Mouse (Mus musculus) midbrain, embryonic 12.5 days (tissue): Measurements from ENCODE around the gene Ctdnep1. TPM values are rescaled to one million over a fixed set of nuclear protein-coding genes. Genes with fewer than 3 reads are reported as not detected.

Experiments
- ATAC-seq: fragments of 200-750 bp; cut with Nextera tagmentation; 2 replicates; pipeline ENCODE4 v1.8.0; 2017; ENCODE audit warnings: low read depth, moderate TSS enrichment, moderate library complexity; ENCODE audit not compliant: low FRiP score
- H3K27ac ChIP-seq: fragments of 300-500 bp; sonication (generic); replicated peaks from 2 replicates; pipeline ENCODE4 v1.5.1; 2016; ENCODE audit warnings: mild to moderate bottlenecking
- H3K27me3 ChIP-seq: fragments of 300-500 bp; sonication (generic); 2 replicates; pipeline ENCODE4 v1.6.1; 2016; ENCODE audit warnings: mild to moderate bottlenecking
- H3K36me3 ChIP-seq: fragments of 300-500 bp; sonication (generic); 2 replicates; pipeline ENCODE4 v1.6.1; 2016
- H3K4me1 ChIP-seq: fragments of 300-500 bp; sonication (generic); 2 replicates; pipeline ENCODE4 v1.6.1; 2016
- H3K4me2 ChIP-seq: fragments of 300-500 bp; sonication (generic); replicated peaks from 2 replicates; pipeline ENCODE4 v1.6.1; 2016; ENCODE audit warnings: mild to moderate bottlenecking, moderate library complexity
- H3K4me3 ChIP-seq: fragments of 300-500 bp; sonication (generic); 2 replicates; pipeline ENCODE4 v1.5.1; 2016; ENCODE audit warnings: mild to moderate bottlenecking
- H3K9ac ChIP-seq: fragments of 300-500 bp; sonication (generic); replicated peaks from 2 replicates; pipeline ENCODE4 v1.6.1; 2016; ENCODE audit warnings: mild to moderate bottlenecking, moderate library complexity
- H3K9me3 ChIP-seq: fragments of 300-500 bp; sonication (generic); 2 replicates; pipeline ENCODE4 v1.6.1; 2016; ENCODE audit warnings: mild to moderate bottlenecking
- WGBS: fragments of 180-500 bp; shearing (Covaris S2); methylation state at CpG from one replicate; pipeline ENCODE4 v1.1.7; 2016; 5-methylcytosine and 5-hydroxymethylcytosine counted together
- polyA plus RNA-seq: library from polyadenylated mRNA; unstranded; fragments of >200 nt; fragmentation: Nextera tagmentation; extraction: Ambion mirVana; gene quantifications from 2 replicates; pipeline ENCODE4 v1.2.1, GENCODE M21; 2016

Gene Ctdnep1
- polyA plus RNA-seq, 1 experiment from 2014 or later = 21.4 TPM

DNA sequence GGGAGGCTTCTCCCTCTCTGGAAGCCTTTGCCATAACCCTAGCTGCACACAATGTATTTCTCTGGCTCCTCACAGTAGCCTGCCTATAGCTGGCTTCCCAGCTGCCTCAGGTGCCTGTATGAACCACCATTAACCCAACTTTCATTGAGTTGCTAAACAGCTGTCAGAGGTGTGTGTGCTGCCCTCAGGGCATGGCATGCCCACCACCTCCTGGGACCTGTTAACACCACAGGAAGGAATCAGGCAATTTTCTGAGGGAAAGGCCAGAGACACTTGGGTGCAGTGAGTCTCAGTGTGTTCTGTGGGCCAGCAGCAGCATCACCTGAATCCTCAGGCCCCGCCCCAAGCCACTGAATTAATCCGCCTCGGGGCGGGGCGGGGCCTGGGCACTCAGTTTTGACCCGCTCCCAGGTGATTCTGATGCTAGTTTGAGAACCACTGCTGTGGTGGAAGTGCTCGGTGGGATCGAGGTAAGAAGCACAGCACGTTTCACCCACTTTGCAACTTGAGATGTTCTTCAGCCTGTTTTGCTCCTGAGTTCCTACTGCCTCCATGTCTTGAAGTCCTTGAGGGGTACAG, 42.5 kb upstream of the Ctdnep1 start:
- H3K27me3 ChIP-seq = peaks cover 69% of the 10 kb centered on the region
- H3K36me3 ChIP-seq = no peaks in the 10 kb centered on the region
- no peak overlapping the region for H3K27ac ChIP-seq
- H3K4me2 ChIP-seq = no peak overlapping the region
- no peak overlapping the region for H3K9ac ChIP-seq
- no peak overlapping the region for H3K4me3 ChIP-seq
- ATAC-seq = no peak
- no peaks in the 10 kb centered on the region for H3K9me3 ChIP-seq
- H3K4me1 ChIP-seq = peaks cover 21% of the 10 kb centered on the region
- WGBS = 28% methylated on average over 9 of the region's 9 CpGs

DNA sequence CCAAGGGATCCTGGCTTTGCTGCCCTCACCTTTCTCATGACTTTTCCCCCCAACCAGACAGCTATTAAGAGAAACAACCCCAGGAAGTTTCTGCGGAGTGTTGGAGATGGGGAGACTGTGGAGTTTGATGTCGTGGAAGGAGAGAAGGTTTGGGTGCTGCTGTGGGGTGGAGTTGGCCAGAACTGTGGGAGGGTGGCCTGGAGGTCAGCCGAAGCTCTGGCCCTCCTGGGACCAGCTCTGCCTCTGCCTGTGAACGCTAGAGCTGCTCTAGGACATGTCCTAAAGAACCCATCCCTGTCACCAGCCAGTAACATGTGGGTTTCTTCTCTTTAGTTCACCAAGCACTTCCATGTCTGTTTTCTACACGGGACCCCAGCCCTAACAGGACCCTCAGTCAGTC, 41.8 kb upstream of the Ctdnep1 start:
- H3K4me3 ChIP-seq = no peak overlapping the region
- H3K27me3 ChIP-seq = peaks cover 65% of the 10 kb centered on the region
- H3K9ac ChIP-seq = no peak overlapping the region
- H3K4me2 ChIP-seq = no peak overlapping the region
- 82% methylated on average over 5 of the region's 5 CpGs for WGBS
- peaks cover 21% of the 10 kb centered on the region for H3K4me1 ChIP-seq
- no peak for ATAC-seq
- H3K36me3 ChIP-seq = no peaks in the 10 kb centered on the region
- no peak overlapping the region for H3K27ac ChIP-seq
- H3K9me3 ChIP-seq = no peaks in the 10 kb centered on the region

DNA sequence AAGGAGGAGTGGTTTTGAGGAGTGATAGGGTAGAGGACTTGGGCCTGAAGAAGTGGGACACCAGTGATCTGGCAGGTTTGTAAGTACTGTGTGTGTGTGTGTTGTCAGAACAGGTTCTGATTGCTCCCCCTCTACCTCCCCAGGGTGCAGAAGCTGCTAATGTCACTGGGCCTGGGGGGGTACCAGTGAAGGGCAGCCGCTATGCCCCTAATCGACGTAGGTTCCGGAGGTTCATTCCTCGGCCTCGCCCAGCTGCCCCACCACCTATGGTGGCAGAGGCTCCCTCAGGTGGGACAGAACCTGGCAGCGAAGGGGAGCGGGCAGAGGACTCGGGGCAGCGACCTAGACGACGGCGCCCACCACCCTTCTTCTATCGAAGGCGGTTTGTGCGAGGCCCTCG, 41.2 kb upstream of the Ctdnep1 start:
- peaks cover 60% of the 10 kb centered on the region for H3K27me3 ChIP-seq
- peaks cover 18% of the 10 kb centered on the region for H3K4me1 ChIP-seq
- H3K4me3 ChIP-seq = no peak overlapping the region
- WGBS = 95% methylated on average over 17 of the region's 17 CpGs
- no peak overlapping the region for H3K27ac ChIP-seq
- no peak overlapping the region for H3K9ac ChIP-seq
- no peaks in the 10 kb centered on the region for H3K9me3 ChIP-seq
- no peak overlapping the region for H3K4me2 ChIP-seq
- no peak for ATAC-seq
- peaks cover 4% of the 10 kb centered on the region; the same call in 1 of the 2 replicates for H3K36me3 ChIP-seq

DNA sequence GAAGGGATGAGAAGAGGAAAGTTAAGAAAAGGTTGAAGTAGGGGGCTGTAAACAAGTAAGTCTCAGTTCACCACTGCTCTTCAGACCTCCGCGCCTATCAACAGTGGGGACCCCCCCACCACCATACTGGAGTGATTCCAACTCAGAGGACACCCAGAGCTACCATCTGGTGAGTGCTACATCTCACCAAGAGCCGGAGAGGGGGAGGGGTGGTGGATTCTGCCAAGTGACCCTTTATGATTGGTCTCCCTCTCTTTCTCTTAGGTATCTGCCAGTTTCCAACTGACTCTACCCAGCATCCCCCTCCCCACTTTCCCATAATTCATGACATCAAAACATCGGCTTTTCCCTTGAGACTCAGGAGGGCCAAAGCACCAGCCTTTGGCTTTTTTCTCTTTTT, 40.0 kb upstream of the Ctdnep1 start:
- Histone ChIP-seq H3K9ac (no peak overlapping the region; the same call in 1 of the 2 replicates), H3K36me3 (peaks cover 10% of the 10 kb centered on the region; the same call in 1 of the 2 replicates), H3K4me2 (no peak overlapping the region), H3K9me3 (no peaks in the 10 kb centered on the region), H3K4me3 (no peak overlapping the region), H3K27ac (no peak overlapping the region), H3K4me1 (peaks cover 8% of the 10 kb centered on the region), H3K27me3 (peaks cover 48% of the 10 kb centered on the region)
- 88% methylated on average over 4 of the region's 4 CpGs for WGBS
- ATAC-seq = no peak

DNA sequence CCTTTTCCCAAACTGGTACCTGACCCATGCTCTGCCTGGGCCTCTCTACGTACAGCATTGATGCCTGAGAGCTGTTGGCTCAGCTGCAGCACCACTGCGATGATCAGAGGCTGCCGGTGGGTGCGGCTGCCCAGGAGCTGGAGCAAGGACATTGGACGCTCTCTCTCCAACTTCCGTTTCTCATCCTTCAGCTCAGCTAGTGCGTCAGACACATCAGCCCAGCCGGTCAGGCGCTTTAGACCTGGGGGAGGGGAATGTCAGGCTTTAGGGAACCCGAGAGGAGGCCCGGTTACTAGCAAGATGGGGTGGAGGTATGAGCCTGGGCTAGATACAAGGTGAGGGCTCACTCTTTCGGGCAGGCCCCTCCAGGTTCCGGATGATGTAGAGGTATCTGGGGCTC, 35.7 kb upstream of the Ctdnep1 start:
- WGBS = 75% methylated on average over 13 of the region's 13 CpGs
- ATAC-seq = no peak
- H3K4me3 ChIP-seq = no peak overlapping the region
- H3K27me3 ChIP-seq = peaks cover 9% of the 10 kb centered on the region
- H3K27ac ChIP-seq = no peak overlapping the region
- no peak overlapping the region for H3K9ac ChIP-seq
- H3K36me3 ChIP-seq = peaks cover 10% of the 10 kb centered on the region; the same call in 1 of the 2 replicates
- H3K4me1 ChIP-seq = peaks cover 17% of the 10 kb centered on the region
- no peaks in the 10 kb centered on the region for H3K9me3 ChIP-seq
- no peak overlapping the region for H3K4me2 ChIP-seq

DNA sequence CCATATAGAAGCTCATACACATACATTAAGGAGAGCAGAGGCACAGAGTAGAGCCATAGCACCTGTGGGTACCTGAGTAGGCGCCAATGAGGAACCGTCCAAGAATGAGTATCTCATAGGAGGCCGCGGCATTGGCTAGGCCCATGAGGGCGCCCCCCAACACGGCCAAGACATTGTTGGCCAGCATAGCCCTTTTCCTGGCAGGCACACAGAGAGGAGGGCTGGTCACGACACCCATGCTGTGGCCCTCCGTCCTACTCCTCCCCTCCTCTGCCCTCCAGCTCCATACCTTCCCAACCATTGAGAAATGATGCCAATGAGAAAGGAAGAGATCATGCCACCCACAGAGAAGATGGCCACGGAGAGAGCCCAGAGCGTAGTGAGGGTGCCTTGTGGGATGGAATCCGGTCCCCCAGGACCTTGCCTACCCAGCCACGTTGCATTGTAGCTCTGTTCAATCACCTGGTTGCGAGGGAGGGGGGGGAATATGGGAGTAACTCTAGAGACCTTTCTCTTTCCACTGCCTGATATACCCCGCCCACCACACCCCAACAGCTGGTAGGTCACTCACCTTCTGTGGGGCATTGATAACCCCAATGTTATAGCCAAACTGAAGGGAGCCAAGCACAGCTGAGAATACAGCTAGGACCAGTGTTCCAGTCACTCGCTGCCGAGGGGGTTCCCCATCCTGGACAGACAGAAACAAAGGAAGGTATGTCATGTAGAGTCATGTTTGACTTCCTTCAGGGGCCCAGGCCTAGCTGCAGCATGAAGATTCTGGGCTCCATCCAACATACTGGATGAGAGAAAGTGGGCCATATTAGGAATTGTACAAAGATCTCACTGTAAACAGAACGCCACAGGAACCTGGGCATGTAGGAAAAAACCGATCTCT, 34.7 kb upstream of the Ctdnep1 start:
- Histone ChIP-seq H3K4me1 (peaks cover 17% of the 10 kb centered on the region), H3K4me2 (peak overlapping the region; percentile 64; the same call in 1 of the 2 replicates), H3K27ac (no peak overlapping the region), H3K27me3 (peaks cover 5% of the 10 kb centered on the region), H3K9me3 (no peaks in the 10 kb centered on the region), H3K36me3 (peaks cover 10% of the 10 kb centered on the region; the same call in 1 of the 2 replicates), H3K9ac (no peak overlapping the region), H3K4me3 (no peak overlapping the region)
- 93% methylated on average over 18 of the region's 18 CpGs for WGBS
- ATAC-seq = no peak

DNA sequence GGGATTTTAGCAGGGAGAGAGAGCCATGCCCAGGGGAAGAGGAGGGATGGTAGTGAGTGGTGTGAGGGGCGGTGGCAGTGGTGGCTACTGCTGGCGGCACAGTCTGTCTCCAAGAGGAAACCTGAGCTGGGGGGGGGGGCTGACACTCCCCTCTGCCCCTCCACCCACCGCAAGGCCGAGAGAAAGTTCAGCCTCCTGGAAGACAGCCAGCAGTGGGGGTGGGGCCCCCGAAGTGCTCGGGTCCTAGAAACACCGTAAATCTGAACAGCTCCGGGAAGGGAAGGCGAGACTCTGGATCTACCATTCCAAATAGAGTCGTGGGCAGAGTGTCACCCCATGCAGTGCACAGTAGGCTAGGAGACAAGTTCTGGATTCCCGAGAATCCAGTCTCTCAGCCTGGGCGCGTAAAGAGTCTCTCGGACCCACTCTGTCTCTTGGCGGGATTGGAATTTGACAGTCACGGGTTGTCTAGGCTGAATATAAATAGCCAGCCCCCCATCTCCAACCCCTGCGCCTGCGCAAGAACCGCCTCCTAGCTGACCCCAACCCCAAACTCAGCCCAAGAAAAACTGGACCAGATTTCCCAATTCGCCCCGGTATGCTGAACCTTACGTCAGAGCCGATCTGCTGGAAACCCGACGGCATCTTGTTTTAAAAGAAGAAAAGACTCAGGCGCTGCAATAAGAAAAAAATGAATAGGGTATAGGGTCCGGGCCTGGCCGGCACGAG, 33.5 kb upstream of the Ctdnep1 start:
- Histone ChIP-seq H3K9me3 (no peaks in the 10 kb centered on the region), H3K4me1 (peaks cover 17% of the 10 kb centered on the region), H3K9ac (peak overlapping the region; percentile 45; the same call in 1 of the 2 replicates), H3K27ac (no peak overlapping the region), H3K4me2 (peak overlapping the region; percentile 64), H3K4me3 (peak overlapping the region; percentile 49), H3K36me3 (peaks cover 10% of the 10 kb centered on the region; the same call in 1 of the 2 replicates), H3K27me3 (peaks cover 11% of the 10 kb centered on the region)
- peak; percentile 56 for ATAC-seq
- WGBS = 3% methylated on average over 29 of the region's 29 CpGs

DNA sequence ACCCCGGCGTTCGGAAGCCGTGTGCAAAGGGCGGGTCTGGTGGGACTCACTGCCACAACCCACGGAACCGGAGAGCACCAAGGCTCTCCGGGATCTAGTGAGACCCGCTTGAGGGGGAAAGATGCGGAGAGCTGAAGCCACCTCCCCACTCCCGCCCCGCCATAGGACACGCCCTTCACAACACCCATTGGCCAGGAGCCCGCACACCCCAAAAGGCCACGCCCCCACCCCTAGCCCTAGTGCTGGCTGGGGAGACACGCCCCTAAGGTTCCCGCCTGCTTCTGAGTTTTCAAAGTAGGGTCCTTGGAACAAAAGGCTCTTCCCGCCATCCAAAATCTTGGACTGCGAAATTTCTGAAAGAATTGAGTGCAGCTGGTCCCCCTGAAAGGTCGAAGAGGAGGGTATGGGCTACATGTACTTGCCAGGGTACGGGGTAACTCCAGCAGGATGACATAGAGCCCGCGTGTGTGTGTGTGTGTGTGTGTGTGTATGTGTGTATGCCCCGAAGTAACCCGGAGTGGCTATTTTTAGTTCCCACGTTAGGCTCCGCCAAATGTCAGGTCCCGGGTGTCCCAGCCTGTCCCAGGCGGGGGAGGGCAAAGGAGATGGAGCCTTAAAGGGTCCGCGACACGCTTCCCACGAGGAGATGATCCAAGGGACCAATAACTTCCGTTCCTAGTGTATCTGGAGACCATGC, 32.7 kb upstream of the Ctdnep1 start, which contains the start of gene Slc2a4:
Gene Slc2a4 (minus strand): TSS at position 123 of the 697 bp plus-strand sequence.
- ATAC-seq = peak; percentile 93
- peak within 1 kb of the TSS; percentile 47 for H3K9ac ChIP-seq
- peak within 1 kb of the TSS; percentile 69 for H3K27ac ChIP-seq
- H3K36me3 ChIP-seq = peaks cover 10% of the 10 kb centered on the region; the same call in 1 of the 2 replicates
- peaks cover 17% of the 10 kb centered on the region for H3K4me1 ChIP-seq
- peaks cover 11% of the 10 kb centered on the region for H3K27me3 ChIP-seq
- WGBS = under 1% methylated on average over 33 of the region's 34 CpGs
- no peaks in the 10 kb centered on the region for H3K9me3 ChIP-seq
- peak within 1 kb of the TSS; percentile 64 for H3K4me2 ChIP-seq
- peak within 1 kb of the TSS; percentile 49 for H3K4me3 ChIP-seq

DNA sequence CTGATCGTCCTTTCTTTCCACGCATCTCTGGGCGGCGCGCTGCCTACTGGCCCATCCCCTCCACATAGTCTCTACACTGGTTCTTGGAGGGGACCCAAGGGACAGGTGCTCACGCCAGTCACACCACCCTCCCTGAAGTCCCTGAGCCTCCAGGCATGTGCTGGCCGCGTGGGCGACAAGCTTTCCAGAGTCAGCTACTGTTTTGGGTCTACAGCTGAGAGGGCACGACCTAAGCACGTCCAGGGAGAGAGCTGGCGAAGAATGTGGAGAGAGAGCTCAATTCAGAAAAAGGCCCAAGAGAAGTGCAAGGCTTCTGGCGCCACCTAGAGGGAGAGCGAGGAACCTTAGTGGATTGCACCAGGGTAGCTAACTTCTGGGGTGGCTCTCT, 32.2 kb upstream of the Ctdnep1 start:
- ATAC-seq = peak; percentile 63
- under 1% methylated on average over 14 of the region's 14 CpGs for WGBS

DNA sequence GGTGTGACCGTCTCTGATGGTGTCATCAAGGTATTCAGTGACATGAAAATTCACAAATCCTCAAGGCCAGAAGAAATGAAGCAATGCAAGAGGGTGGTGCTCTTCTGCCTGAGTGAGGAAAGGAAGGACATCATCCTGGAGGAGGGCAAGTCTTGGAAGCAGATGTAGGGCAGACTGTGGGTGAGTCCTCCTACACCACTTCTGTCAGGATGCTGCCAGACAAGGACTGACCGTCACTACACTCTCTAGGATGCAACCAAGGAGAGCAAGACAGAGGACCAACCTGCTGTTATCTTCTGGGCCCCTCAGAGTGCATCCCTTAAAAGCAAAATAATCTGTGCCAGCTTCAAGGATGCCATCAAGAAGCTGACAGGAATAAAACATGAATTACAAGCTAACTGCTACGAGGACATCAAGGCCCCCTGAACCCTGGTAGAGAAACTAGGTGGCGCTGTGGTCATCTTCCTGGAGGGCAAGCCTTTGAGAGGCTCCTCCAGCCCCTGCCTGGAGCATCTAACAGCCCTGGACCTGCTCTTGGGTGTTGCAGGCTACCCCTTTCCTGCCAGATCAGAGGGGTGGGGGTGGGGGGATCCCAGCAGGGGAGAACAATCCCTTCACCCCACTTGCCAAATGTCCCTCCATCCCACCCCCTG, 30.0 kb upstream of the Ctdnep1 start:
- H3K27ac ChIP-seq = no peak overlapping the region
- H3K9me3 ChIP-seq = no peaks in the 10 kb centered on the region
- no peaks in the 10 kb centered on the region for H3K36me3 ChIP-seq
- 40% methylated on average over 4 of the region's 4 CpGs for WGBS
- H3K9ac ChIP-seq = no peak overlapping the region
- H3K4me1 ChIP-seq = peaks cover 17% of the 10 kb centered on the region
- no peak for ATAC-seq
- no peak overlapping the region for H3K4me3 ChIP-seq
- H3K27me3 ChIP-seq = peaks cover 16% of the 10 kb centered on the region
- no peak overlapping the region for H3K4me2 ChIP-seq

More for the DNA sequence above, 32.2 kb upstream of the Ctdnep1 start:
- Histone ChIP-seq H3K9me3 (no peaks in the 10 kb centered on the region), H3K27me3 (peaks cover 11% of the 10 kb centered on the region), H3K36me3 (peaks cover 10% of the 10 kb centered on the region; the same call in 1 of the 2 replicates), H3K4me1 (peaks cover 17% of the 10 kb centered on the region), H3K4me3 (peak overlapping the region; percentile 49), H3K27ac (peak overlapping the region; percentile 69), H3K9ac (peak overlapping the region; percentile 47), H3K4me2 (peak overlapping the region; percentile 64)

DNA sequence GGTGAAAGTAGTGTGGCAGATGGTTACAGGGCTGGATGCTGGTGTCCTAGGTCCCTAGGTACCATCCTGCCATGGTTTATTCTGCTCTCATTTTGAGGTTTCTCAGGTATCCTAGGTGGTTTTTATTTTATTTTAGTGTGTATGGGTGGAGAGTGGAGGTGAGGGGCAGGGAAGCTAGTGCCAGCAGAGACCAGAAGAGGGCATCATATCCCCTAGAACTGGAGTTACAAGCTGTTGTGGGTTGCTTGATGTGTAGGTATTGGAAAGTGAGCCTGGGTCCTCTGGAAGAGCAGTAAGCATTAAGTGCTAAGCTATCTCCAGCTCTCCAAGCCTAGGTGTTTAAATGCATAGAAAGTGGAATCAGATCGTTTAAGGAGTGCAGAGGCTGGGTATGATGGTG, 28.7 kb upstream of the Ctdnep1 start:
- H3K27me3 ChIP-seq = peaks cover 16% of the 10 kb centered on the region
- no peak overlapping the region for H3K4me2 ChIP-seq
- H3K9ac ChIP-seq = no peak overlapping the region
- WGBS = 46% methylated on average over 1 of the region's 1 CpGs
- no peak overlapping the region for H3K4me3 ChIP-seq
- no peak for ATAC-seq
- H3K4me1 ChIP-seq = peaks cover 14% of the 10 kb centered on the region
- no peaks in the 10 kb centered on the region for H3K36me3 ChIP-seq
- no peak overlapping the region for H3K27ac ChIP-seq
- H3K9me3 ChIP-seq = no peaks in the 10 kb centered on the region
